Mouse (Mus musculus): ENCODE measurements around the gene Bex3.
"Not testable (repeated sequence)": the region's sequence is repeated elsewhere in the genome, so short reads cannot be mapped to it uniquely, and the experiment has no call there.

The Bex3 gene

DNA sequence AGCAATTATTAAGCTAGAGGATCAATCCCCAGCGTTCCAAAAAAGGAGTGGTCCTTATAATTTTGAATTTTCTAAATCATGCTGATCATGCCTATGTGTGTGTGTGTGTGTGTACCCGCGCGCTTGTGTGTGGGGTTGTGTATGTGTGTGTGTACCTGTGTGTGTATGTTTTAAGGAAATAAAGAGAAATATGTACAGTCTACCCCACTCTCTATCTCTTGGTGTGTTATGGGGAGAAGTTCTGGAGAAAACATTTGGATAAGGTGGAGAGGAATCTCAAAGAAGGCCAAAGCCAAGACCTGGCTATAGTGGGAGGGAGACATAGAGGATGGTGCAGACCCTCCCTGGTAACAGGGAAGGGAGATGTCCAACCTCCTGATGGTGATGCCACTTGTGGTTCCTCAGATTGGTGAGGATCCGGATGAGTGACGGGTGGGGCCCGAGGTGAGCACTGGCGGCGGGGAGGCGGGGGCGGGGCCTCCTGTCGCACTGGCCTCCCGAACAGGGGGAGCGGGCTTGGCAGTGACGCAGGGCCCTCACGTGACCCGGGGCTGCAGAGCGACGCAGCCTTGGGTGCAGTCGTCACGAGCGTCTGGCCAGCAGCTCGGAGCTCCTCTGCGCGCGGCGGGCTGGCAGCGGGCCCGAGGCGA is at the start of gene Bex3:
Bex3 (plus strand) TSS at position 511 of the 650 bp plus-strand sequence.
- DNase-seq (ENCODE audit: low spot score) = peak; percentile 51

DNA sequence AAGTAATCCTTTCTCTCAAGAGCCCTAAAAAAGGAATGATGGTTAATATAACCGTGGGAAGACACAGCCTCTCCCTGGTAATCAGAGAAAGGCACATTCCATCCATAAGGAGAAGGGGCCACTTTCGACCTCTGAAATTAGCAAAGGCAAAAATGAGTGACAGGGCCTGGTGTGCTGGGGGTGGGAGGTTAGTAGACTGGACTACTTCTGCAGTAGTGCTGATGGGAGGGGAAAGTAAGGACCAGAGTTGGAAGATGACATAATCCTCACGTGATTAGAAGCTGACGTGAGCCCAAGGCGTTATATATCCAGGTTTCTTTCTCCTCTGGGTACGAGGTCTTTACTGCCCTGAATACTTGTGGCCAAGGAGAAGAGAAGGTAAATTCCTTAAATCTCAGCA is 46.3 kb upstream of the Bex3 start:
- DNase-seq (ENCODE audit: low spot score) = no peak

DNA sequence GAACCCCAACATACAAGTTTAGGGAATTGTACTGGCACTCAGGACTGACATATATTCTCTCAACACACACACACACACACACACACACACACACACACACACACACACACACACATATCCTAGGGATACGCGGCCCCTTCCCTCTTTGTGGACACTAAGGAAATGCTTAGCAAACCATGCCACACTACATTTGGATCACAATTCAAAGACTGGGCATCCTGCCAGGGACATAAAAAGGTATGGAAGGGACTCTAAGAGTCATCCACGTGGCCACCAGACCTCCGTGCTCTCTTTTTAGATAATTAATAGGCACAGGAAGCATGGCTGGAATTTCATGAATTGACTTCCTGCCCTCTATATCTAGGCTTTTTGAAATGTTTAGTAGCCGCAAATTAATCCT is 42.3 kb upstream of the Bex3 start:
- DNase-seq (ENCODE audit: low spot score) = no peak

DNA sequence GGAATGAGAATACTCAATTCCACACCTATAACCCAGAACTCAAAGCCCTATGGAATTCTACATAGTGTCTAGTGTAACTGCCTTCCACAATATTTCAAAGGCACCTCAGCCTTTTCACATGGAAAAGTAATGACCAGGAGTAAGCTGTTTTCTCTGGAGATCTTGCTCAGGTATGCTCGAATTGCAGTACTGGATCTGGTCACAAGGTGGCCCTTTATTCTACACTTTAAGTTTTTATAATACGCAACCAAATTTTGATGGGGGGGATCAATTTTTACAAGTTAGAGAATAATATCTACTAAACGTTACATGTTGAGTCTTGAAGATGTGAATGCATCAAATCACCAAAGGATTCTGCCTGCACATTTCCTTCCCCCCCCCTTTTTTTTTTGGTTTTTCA is 31.9 kb upstream of the Bex3 start:
- DNase-seq (ENCODE audit: low spot score) = no peak

DNA sequence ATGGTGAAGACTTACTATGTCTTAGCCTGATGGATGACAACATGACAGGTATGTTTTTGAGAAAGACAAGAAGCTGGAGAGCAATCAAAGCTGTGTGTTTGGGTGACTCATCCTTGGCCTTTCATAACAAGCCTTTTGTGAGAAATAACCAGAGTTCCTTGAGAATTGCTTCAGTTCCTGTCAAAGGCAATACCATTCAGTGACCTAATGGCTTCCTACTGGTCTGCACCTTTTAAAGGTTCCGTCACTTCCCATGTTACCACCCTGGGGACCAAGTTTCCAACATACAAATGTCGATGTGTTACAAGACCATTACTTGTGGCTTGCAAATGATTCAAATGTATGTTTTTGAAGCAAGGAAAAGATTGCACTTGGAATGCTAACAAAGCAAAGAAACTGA is 26.9 kb upstream of the Bex3 start:
- DNase-seq (ENCODE audit: low spot score) = no peak

DNA sequence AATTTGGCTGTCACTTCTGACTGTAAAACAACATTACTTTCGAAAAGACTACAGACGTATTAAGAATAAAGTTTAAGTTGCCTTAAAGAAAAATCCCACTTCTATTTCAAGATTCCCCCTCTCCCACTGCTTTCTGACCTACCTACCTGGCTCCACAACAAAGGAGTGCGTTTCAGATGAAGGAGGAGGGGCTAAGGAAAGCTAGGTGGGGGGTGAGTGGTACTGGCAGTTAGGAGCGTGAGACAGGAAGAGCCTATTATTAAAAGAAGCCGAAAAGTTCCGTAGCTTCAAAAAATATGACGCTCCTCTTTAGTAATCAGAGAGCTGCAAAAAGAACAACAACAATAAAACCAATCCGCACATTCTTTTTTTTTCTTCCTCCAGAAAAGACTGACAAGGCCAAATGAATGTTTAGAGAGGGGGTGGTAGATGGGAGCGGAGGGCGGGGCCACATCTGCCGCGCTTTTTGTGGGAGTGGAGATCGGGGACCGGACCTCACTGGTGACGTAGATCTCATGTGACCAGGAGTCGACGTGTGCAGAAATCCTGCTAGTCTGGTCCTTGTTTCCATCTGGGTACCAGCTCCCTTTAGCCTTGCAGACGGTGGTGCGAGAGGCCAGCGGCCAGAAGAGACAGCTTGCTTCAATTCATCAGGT is 25.4 kb upstream of the Bex3 start, which contains the start of gene Tceal9:
Tceal9 (plus strand) TSS at position 506 of the 656 bp plus-strand sequence.
- DNase-seq (ENCODE audit: low spot score) = peak; percentile 80

DNA sequence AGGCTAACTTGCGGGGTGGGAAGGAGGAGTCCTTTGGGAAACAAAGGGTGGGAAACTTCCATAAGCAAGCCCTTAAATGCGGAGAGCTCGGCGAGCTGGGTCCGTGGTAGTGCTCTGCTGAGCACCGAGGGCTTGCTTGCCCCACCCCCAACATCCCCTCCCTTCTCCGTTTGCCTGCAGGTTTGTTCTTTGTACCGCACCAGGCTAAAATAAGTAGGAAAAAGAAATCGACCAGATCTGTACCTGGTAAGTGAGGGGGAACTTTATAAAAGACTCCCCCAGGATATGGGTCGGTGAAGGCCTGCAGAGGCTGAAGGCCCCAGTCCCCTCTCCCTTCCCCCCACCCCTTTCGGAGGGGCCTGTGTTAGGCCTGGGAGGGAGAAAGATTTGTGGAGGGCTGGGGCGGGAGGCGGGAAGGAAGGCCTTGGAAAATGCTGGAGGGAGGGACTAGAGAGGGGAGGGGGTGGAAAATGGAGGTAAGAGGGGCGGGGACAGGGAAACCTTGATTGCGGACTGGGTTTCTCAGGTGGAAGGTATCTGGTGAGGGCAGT is 24.5 kb upstream of the Bex3 start:
- peak; percentile 26 for DNase-seq (ENCODE audit: low spot score)

DNA sequence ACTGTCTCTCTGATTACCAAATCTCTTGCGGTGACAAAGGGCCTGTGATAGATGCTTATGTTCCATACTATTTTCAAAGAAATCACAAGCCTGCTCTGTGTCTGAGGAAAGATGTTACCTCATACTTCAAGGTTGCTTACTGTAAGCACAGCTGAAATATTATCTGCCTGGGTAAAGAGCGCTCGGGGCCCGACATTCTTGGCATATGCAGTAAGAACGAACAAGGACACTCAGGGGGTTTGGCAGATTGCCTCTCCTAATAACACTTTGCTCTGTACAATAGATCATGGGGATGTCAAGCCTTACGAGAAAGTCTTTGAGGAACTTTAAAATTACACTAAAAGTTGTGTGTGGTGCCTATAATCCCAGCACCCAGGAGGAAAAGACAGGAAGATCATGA is 21.2 kb upstream of the Bex3 start:
- DNase-seq (ENCODE audit: low spot score) = peak; percentile 70

DNA sequence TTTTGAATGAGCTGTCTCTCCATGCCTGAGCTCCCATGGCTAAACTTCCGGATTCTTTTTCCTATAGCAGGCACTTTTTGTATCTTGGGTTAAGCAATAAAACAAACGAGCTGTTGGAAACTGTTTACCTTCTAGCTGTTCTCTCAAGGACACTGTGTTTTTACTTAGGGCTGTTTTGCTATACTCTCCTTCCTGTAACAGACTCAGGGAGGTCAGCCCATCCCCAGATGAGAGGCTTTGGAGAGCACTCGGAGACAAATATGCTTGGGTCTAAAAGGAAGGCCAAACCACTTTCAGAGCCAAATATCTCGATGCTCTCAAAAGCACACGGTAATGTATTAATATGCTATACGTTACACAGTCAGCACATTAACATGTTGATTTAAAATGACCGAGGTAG is 20.4 kb upstream of the Bex3 start:
- peak; percentile 38 for DNase-seq (ENCODE audit: low spot score)

DNA sequence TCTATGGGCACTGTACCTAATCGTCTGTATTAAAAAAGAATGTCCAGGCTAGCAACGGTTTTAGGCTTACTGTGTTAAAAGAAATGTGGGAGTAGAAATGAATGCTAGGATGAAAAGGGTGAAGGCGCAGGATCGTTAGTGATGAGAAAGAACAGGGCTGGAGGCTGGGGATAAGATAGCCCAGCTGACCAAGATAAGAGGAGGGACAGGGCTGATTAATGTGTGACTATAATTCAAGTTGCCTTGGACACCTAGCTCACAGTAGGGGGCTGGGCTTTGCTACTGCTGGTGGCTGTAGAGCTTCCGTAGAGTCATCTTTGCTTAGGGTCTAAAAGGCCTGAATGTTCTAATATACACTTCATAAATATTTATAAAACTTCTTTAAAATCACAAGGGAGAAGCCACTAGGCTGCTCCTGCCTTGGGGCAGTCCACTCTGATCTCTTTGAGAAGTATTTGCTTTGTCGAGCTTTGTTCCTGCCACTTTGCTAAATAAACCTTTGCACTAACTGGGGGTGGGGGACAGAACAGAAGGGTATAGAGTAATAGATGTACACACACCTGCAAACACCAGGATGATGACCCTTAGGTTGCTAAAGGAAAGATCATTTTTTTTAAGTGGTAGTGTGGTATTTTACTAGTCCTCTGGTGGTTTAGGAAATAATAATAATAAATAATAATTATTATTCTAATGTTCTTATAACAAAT is 17.9 kb upstream of the Bex3 start:
- no peak for DNase-seq (ENCODE audit: low spot score)

DNA sequence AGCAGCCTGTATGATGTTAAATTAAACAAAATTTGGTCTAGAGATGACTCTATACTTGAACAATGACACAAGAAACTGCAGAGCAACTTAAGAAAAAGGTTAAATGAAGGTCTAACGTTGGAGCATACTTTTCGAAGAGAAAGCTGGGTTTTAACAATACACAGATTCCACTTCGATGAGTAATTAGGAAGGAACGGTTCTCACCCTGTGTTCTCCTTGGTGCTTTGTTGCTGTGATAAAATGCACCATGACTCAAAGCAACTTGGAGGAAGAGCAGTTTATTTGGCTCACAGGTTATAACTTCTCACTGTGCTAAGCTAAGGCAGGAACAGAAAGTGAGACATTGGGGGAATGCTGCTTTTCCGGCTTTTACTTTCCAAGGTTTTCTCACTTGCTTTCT is 2.3 kb upstream of the Bex3 start:
- DNase-seq (ENCODE audit: low spot score) = no peak

DNA sequence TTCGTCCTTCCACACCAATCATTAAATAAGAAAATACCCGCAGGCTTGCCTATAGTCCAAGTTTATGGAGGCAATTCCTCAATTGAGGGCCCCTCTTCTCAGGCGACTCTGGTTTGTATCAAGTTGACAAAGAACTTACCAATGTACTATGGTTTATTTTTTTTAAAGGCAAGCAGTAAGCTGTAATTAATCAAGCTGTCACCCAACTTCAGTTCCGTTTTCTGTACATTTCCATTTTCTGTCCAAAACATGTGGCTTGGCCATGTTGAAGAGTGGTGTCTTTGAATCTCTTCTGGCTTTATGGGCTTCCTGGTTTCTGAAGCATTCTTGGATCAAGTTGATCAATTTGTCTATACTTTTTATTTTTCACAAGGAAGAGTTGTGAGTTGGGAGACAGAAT is 1.9 kb upstream of the Bex3 start:
- no peak for DNase-seq (ENCODE audit: low spot score)

DNA sequence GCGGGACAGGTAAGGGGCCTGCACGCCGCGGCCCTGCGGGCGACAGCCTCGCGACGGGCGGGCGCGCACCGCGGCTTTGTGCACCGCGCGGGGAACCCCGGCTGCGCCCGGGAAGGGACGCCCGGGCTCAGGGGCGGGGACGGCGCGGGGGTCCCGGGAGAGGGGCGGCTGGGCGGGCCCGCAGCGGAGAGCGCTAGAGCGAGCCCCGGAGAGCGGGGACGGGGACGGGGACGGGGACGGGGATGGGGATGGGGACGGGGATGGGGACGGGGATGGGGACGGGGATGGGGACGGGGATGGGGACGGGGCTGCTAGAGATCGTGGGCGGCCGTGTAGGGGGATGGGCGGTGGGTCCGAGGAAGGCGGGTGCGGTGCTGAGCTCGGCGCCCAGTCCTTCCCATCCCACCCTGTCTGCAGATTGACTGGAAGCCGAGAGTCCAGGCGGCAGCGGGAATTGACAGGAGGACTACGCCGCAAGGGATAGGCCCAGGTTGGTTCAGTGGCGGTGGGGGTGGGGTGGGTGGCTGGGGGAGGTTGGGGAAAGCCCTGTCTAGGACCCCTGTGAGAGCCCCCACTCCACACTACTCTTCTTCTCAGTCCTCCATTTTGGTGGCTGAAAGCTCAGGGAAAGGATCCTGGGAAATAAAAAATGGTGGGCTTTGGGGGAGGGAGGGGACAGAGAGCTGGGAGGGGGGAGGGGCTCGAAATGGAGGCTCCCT is 499 bp downstream of the Bex3 start:
- DNase-seq (ENCODE audit: low spot score) = not testable (repeated sequence)

DNA sequence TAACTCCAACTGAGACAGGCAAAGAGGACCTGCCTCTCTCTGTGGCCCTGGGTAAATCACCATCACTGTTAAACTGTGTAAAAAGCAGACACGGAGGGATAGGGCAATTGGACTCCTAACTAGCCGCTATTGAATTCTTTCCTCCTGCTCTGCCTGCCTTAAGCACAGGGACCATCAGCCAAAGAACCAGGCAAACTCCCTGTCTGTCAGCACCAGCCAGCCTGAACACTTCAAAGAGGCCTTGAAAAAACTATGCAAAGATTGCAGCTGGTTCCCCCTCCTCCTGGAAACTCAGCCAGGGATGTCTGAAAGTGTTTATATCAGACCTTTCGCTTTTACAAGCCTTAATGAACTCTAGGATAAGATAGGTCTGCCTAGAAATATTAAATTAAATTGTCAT is 4.5 kb downstream of the Bex3 start:
- DNase-seq (ENCODE audit: low spot score) = no peak

DNA sequence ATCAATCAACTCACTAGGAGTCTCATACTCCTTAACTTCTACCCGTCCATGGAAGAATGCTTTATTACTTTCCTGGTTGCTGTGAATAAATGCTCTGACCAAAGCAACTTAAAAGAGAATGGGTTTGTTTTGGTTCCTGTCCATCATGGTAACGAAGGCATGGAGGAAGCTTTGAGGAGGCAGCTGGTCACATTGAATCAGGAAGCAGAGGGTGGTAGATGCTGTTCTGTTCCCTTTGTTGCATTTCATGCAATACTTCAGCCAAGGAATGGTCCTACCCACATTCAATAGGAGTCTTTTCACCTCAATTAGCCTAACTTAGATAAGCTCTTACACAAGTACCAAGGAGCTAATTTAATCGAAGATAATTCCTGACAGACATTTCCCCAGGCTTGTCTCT is 5.3 kb downstream of the Bex3 start:
- DNase-seq (ENCODE audit: low spot score) = no peak

DNA sequence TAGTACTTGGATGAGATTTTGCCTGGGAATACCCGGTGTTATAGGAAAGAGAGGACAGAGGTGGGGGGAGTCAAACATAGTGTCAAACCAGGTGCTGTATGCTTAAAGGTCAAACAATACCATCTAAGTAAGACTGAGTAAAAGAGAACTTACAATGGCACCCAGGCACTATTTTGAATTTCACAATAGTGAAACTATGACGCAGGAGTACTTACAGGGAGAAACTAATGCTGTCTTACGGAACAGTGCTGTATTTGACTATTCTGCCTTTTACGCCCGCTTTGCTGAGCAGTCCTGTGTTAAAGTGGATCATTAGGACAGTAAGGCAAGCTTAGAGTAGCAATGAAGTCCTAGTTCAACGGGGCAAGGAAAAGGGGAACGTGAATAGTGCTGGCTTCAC is 7.5 kb downstream of the Bex3 start:
- no peak for DNase-seq (ENCODE audit: low spot score)

DNA sequence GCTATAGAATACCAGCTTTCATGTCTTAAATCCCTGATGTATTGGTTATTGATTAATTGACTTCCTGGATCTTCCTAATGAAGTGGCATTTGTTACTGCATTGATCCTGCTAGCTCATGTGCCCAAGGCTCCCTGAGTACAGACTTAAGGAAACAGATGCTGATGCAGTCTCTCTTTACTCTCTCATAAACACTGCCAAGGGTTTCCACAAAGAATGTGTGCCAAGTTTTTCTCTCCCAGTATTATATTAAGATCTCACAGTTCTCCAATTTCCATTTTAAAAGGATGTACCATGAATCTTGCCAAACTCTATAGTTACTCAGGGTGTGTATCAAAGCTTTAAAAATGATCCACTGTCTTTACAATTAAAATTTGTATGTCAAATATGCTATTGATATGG is 8.3 kb downstream of the Bex3 start:
- DNase-seq (ENCODE audit: low spot score) = no peak

DNA sequence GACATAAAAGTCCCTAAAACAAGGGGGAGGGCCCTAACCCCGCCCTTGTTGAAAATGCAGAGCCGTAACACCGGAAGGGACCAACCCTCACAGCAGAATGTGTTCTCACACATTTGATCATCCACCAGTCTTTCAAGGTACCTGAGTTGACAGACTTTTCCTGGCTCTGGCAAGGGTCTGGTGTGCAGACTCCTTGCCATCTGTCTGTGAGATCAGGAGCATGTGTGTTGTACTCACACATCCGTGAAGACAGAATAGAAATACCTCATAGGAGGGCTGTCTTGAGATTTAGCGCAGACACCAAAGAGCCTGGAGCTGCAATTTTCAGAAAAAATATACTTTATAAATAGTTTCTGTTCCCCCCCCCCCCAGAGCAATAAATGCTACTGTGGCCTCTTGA is 9.4 kb downstream of the Bex3 start:
- no peak for DNase-seq (ENCODE audit: low spot score)

DNA sequence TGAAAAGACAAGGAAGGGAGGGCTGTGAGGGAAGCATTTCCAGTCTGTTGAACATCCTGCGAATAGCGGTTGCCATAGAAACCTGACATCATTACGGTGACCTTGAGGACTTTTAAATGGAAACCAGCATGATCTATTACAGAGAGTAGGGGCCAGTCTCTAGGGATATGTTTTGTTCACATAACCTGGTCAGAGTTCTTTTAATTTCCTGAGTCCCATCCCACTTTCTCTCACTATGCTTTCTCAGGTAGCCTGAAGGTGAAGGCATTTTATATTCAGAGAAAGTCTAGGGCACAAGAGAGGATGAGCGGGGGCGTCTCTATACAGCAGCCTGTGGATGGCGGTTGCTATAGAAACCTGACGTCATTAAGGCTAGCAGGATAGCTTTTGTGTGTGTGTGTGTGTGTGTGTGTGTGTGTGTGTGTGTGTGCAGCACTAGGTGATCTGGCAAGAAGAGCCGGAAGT is 20.8 kb downstream of the Bex3 start:
- no peak for DNase-seq (ENCODE audit: low spot score)

DNA sequence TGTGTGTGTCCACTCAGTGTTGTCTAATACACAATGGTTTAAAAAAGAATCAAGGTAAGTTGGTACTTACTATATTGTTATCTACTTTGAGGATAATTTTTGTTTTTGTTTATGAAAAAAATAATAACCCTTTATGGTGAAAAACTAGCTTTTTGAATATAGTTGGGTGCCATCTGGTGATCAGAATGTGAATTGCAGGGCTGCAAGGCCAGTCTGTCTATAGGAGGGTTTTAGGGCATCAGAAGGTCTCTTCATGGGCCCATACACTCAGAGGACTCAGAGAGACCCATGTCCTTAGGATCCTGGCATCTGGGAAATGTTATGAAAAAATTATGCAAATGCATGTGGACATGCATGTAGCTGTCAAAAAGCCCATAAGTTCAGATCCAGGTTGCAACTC is 34.2 kb downstream of the Bex3 start:
- DNase-seq (ENCODE audit: low spot score) = no peak

DNA sequence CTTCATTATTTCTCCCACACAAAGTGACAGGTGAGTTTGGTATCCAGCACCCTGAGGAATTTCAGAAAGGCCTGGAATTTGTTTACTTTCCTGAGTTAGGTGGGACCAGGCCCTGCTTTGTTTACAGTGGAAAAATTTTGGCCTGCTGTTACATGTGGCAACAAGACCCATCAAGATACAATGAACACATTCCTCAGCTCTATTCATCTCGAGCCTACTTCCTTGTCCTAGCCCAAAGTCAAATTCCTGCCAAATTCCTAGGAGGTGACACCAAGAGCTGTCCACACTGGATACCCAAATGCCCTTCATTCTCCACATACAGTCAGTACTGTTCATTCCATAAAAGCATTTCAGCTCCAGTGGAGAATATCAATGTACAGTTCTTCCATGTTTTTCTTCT is 36.1 kb downstream of the Bex3 start:
- DNase-seq (ENCODE audit: low spot score) = no peak

DNA sequence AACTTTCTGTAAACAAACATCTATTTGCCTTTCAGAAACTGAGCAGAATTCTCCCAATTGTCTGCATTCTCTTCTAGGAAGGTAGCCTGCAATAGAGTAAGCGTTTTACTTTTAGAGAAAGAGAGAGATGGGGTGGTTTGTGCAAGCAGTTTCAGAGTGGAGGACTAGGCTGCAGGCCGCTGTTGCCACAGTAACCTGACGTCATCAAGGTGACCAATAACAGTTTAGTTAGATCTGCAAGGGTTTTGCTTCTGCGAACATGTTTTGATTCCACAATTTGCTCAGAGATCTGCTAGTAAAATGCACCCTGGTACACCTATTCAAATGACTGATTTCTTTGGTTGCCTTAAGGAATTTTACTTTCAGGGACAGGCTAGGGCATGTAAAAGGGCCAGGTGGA is 43.2 kb downstream of the Bex3 start:
- DNase-seq (ENCODE audit: low spot score) = no peak

Data from ovary, adult 18-20 months (tissue).